Mouse (Mus musculus) left cerebral cortex, adult 11 months (tissue): ENCODE data around the gene Pou6f1.
"Not testable (repeated sequence)": the region's sequence is repeated elsewhere in the genome, so short reads cannot be mapped to it uniquely, and the experiment has no call there.

Experiments
- DNase-seq: peaks from one replicate; pipeline ENCODE4 v3.0.0; 2022; ENCODE audit warnings: low spot score

Gene Pou6f1

DNA sequence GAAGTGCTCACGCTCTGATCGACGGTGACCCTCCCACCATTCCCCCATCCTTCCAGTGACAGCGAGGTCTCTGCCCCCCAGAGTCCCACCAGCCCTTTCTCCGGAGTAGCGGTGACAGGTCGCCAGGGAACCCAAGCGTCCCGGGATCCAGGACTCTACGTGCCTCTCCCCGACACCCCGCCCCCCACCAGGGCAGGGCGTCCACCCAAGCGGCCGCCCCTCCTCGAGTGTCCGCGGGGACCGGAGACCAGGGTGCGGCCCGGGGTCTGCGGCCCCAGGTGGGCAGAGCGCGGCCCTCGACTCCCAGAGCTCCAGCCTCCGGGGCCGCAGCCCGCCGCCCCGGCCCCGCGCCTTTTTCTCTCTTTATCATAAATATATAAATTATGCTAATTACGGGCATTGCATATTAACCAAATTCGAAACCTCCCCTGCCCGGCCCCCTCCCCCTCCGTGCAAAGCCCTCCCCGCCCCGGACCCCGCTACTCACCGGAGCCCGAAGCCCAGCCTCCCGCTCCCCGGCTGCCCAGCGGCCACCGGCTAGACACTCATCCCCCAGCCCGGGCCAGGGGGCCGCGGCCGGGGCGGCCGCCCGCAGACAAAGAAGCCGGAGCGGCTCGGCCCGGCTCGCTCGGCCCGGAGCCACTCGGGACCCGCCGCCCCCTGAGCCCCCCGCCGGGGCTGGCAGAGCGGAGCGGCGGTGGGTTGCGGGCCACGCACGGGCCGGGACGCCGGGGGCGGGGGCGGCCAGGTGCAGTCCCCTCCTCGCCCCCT is at the start of gene Pou6f1:
TSS of gene Pou6f1 (minus strand) at position 709 of the 771 bp plus-strand sequence.
- DNase-seq, result peak; percentile 18

DNA sequence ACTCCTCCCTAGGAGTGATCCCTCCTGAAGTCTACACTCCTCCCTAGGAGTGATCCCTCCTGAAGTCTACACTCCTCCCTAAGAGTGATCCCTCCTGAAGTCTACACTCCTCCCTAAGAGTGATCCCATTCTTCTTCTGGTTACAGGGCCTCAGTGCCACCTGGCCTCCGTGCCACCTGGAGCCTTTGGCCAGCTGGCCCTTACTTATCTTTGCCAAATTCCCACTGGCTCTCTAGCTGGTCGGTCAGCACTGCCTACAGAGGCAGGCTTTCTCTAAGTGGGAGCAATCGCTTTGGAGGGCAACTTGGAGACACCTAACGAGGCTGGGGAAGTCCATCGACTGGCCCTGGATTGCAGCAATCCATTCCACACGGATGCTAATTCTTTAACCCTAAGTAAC is 46.4 kb upstream of the Pou6f1 start:
- DNase-seq, result no peak

DNA sequence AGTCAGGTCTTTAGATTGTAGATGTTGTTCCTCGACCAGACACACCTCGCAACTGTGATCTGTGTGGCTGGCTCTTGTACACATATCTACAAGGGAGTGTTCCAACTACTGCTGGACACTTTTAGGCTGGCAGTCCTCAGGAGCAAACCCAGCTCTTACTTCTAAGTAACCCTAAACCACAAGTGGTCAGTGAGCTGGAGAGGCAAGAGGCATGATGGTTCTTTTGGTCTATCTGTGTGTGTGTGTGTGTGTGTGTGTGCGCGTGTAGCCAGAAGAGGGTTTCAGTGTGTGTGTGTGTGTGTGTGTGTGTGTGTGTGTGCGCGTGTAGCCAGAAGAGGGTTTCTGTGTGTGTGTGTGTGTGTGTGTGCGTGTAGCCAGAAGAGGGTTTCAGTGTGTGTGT is 42.7 kb upstream of the Pou6f1 start:
- DNase-seq, result no peak

DNA sequence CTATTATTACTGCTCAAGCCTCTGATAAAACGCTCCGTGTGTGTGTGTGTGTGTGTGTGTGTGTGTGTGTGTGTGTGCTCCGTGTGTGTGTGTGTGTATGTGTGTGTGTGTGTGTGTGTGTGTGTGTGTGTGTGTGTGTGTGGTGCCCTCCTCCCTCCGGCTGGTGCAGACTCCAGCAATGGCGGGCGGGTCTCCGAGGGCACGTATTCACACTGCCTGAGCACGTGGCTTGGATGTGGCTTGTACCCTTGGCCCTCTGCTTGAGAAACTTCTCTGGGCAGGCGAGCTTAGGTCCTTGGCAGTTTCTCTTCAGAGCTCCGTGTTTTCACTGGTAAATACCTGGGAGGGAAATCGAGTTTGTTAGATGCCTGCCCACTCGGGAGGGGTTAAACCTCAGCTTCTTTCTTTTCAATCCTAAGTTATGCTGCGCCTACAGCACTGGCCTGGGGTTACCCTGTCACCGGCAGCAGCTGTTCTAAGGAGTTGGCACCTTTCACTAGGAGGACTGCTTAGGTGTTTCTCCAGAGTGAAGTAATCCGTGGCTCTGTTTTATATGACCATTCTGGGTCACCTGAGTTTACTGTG is 41.5 kb upstream of the Pou6f1 start:
- no peak for DNase-seq

DNA sequence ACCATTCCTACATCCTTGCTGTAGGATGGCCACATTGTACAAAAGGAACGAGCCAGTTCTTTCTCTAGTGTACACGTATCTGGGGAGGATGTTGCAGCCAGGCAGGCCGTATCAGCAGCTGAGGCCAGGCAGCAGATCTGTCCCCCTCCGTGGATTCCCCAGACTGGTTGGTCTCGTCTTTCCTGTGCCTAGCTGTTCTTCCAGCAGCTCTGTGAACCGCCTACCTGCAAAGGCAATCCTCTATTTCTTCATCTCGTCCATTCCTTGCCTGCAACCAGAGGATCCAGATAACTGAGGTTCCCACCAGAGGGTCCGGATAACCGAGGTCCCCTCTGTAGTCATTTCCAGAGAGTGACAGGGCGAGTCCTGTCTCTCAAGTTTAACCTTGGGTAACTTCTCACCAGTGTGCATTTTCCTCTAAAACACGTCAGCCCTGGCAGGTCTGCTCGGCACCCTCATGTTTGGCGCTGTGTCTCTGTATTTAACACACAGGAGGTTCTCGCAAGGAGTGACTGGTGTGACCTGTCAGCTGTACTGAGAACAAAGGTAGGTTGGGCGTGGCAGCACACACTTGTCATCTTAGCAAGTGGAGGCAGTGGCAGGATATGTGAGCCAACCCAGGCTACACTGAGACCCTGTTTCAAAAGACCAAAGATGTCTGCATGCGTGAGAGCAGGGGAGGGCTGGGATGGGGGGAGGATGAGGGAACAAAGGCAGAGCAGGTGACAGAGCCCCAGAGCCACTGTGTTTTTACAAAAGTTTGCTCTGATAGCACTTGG is 40.4 kb upstream of the Pou6f1 start:
- DNase-seq, result no peak

DNA sequence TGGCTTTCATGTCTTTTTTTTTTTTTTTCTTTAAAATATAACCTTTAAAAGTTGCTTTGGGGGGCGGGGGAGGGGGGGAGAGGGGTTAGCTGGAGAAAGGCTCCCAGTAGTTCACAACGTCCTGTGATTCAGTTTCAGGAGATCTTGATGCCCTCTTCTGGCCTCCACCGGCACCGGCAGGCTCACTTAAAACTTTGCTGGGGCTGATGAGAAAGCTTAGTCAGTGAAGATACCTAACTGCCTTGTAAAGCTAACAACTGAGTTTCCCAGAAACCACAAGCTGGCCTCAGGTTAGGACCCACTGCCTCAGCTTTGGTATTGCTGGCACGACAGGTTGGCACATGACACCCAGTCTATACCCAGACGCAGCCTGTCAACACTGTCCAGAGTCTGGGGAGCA is 37.9 kb upstream of the Pou6f1 start:
- no peak for DNase-seq

DNA sequence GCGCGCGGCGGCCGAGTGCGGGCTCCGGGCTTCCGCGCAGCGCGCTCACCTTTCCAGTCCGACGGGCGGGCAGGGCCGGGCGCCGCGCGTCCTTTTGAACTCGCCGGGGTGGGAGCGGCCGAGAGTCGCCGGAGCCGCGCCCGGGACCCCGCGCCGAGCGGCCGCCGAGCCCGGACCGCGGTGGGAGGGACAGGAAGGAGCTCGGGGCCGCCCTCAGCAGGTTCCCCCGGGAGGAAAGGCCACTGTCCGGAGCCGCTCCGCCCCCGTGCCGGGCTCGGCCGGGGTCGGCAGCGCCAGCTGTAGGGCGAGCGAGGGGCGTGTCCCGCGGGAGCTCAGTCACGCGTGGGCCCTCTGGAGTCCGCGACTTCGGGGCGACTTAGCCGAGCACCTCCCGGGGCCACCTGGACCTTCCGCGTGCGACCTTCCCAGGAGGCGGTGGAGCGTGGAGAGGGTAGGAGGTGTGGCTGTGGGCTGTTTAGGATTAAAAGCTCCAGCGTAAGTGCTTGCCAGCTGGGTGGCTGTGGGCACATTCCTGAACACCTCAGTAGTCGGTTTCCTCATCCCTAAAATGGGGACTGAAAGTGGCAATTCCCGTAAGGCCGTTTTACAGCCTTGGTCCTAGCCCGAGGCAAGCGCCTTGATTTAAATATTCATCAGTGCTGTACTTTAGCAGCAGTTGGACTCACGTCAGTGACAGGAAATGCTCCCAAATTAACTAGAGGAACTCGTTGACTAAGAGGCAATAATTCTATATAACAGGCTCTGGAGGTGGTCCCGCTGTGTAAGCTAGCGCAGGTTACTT is 37.1 kb upstream of the Pou6f1 start, which contains the start of gene Smagp:
TSS of gene Smagp (minus strand) at position 241 of the 802 bp plus-strand sequence.
- DNase-seq, result no peak

DNA sequence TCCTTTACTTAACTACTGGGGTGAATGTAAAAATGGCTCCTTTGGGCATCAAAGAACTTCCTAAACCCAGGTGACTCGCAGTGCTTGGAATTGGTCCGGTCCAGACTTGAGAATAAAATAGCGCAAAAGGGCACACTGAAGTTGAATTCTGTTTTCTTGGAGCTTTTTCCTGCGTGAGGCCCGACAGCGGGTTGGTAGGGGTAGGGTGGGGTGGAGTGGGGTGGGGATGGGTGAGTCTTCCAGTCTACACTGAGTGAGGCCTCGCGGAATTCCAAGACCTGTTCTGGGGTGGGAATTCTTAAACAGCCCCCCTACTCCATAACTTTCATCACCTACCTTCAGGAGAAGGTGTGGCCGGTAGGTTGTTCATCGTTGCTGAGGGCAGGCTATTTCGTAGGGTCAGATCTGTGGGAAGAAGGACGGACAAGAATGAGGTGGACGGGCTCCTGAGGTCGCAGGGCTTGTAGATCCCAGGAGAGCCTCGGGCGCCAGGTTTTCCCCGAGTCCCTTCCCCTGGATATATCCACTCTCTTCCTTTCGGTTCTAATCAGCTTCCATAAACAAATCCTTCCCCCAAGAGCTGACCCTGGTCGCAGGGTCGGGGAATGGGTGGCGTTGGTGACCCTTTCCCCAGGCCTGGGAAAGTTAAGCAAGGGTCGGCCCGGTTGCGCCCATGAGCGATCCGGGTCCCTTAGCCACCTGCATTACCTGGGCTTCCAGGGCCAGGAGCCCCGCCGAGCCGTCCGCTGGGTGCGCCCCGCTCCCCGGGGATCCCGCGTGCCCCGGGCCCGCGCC is 36.3 kb upstream of the Pou6f1 start:
- DNase-seq, result no peak

DNA sequence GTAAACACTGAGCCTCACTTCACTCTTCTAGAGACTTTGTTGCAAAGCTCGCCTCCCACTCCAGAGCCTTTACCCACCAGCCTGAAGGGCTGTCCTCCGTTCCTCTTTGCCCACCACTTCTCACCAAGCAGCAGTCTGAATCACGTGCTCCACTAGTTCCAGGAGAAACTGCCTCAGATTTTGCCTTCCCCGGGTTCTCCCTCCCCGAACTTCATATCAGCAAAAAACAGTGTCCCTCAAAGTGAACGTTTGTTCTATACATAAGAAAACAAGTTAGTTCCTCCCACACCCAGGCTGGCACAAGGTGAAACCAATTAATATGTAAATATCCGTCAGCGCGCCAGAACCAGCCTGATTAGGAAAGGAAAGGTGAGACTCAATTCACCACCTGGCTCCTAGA is 35.5 kb upstream of the Pou6f1 start:
- DNase-seq, result no peak

DNA sequence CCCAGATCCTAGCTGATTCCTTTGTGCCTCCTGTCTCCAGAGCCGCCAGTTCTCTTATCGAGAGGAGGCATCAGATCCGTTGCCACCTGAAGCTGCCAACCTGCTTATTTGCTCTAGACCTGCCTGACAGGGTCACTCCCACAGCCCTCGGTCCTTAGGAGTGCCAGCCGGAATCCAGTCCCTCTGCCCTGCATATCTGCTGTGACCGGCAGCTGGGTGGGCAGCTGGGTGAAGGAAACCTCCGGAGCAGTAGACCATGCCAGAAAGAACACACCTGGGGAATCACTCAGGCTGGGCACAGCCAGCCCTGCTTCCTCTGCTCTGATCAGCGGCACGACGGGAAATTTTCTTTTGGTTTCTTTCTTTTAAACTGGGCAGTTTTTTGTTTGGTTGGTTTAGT is 33.6 kb upstream of the Pou6f1 start:
- DNase-seq, result no peak

DNA sequence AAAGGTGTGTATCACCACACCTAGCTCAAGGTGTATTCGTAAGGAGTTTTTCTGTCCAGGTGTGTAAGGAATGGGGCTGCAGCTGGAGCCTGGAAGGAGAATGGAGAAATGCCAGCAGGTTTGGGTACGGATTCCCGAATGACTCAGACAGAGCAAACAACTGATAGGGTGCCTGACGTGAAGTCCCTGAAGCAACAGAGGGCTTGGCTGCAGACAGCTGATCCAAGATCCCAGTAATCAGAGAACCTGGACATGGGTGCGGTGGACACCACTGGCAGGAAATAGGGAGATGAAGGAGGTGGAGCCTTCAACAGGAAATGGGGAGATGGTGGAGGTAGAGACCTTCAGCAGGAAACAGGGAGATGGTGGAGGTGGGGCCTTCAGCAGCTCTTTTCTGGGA is 32.5 kb upstream of the Pou6f1 start:
- no peak for DNase-seq

DNA sequence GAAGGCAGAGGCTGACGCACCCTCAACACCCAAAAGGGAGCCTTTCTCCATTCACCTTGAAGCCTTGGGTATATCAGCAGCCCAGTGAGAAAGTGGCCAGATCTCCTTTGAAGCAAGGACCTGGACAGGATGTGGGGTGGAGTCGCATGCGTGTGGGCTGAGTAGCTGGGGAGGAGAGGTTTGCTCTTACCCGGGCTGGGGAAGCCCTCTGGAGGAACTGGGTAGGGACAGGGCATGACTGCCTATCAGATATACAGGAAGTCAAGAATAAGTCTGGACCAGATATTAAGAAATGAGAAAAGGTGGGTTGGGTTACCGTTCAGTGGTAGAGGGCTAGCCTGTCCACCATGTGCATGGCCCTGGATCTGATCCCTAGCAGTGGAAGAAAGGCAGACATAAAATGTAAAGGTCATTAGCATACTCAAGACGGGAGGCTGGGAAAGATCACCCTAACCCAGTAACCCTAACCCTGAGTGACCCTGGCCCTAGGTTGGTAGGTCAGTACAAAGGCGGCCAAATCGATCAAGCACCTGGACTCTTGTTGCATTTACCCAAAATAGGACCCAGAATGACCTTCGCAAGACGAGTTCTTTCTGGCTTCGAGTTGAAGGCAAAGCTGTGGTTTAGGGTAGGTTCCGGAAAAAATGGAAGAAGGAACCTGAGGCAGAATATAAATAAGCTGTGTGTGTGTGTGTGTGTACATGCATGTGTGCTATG is 31.8 kb upstream of the Pou6f1 start:
- DNase-seq, result no peak

DNA sequence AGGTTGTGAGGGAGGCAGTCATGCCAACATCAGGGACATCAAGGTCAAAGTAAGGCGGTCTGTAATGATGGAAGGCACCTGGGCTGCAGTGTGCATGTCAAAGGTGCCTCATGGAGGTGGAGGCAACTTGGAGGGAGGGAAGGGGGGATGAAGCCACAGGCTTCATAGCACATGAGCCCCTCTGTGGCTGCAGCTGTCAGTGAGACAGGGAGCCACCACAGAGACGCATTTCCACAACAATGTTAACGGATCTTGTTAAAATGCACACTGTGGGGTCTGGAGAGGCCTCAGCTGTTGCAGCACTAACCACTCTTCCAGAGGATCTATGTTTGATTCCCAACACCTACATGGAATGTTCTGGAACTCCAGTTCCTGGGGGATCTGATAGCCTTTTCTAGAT is 30.3 kb upstream of the Pou6f1 start:
- DNase-seq, result no peak

DNA sequence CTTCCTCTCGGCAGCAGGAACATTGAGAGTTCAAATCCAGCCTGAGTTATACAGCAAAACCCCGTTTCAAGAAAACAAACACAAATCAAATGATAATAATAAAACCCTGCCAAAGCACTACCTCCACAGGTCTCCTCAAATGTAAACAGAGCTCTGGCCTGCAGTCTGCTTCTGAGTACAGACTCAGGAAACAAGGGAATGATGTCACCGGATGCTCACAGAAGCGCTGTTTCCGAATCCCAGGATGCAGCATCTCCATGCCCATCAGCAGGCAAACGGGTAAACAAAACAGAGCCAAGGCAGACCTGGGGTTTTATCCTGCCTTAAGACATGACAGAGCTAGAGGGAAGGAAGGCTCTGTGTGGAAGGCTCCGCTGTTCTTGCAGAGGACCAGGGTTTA is 29.0 kb upstream of the Pou6f1 start:
- DNase-seq, result no peak

DNA sequence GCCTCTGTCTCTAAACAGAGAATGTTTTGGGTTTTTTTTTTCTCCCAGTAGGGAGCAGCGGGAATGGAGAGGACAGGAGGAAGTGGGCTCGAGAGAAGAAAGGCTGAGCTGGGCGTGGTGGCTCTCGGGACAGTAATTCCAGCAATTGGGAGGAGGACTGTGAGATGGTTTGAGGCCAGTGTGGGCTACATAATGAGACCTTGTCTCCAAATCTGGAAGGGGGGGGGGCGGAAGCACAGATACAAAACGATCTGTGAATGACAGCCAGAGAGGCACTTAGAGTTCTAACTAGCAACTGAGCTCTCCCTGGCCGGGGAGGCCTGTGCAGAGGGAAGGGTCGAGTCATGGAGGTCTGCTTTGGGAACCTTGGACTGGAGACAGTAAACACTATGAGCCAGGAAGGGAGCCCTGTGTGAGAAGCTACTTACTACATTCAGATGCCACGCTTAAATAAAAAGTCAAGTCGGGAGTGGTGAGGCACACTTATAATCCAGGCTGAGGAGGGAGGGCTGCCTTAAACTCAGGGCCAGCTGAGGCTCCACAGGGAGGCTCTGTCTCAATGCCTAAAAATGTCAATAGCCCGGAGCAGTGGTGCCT is 28.1 kb upstream of the Pou6f1 start:
- DNase-seq, result no peak

DNA sequence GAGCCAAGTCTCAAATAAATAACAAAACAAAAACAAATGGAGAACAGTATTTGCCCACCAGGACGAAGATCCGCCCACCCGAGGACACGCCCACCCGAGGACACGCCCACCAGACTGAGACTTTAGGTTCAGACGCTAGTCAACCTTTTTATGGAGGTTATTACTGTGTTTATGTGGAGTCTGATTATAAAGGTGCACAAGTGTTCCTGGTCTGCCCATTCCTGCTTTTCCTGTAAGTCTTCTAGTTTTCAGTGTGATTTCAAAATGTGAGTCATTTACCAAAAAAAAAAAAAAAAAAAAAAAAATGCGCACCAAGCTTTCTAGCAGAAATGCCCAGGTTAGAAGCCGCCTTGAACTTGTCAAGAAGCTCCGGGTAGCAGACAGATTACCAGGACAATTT is 27.5 kb upstream of the Pou6f1 start:
- no peak for DNase-seq

DNA sequence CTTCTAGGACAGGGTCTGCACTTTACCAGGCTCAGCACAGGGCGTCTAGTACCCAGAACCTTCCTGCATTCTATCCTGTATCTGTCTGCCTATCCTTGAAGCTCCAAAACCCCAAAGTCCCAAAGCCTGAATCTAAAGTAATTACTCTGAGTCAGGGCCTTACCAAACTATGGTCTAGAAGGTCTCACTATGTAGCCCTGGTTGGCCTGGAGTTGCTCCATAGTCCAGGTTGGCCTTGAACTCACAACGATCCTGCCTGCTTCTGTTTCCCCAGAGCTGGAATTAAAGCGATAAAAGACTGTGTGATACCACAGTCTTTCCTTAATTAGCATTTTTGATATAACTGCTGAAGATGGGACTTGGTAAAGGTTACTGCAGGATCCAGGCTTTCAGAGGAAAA is 24.7 kb upstream of the Pou6f1 start:
- no peak for DNase-seq

DNA sequence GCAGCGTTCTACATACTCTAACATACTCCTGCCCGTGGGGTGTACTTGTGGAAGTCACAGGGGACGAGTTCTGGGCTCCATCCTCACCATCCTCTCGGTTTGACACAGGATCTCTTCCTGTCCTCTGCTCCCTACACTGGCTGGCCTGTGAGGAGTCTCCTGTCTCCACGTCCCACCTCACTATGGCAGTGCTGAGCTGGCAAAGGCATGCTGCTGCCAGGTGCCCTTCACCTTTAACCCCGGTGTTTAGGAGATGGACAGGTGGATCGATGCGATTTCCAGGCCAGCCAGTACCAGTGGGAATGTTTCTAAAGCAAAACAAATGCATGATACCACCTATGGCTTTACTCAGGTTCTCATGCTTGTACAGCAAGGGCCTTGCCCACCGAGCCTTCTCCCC is 24.0 kb upstream of the Pou6f1 start:
- DNase-seq, result no peak

DNA sequence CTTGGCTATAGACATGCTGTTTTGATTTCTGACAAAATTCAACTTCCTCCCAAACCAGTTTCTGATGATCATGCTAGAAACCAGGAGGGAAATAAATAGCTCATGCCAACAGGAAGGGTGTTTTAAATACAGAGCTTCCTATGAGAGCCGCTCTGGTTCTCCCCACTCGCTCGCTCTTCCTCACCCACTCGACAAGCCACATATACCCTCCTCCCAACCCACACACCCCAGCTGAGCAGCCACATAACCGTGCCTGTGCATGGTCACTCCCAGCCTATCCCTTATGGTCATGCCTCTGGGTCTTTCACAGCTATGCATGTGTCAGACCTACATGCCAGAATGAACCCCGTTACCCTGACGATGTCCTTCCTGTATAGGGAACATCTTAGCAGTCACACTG is 22.4 kb upstream of the Pou6f1 start:
- DNase-seq, result no peak

DNA sequence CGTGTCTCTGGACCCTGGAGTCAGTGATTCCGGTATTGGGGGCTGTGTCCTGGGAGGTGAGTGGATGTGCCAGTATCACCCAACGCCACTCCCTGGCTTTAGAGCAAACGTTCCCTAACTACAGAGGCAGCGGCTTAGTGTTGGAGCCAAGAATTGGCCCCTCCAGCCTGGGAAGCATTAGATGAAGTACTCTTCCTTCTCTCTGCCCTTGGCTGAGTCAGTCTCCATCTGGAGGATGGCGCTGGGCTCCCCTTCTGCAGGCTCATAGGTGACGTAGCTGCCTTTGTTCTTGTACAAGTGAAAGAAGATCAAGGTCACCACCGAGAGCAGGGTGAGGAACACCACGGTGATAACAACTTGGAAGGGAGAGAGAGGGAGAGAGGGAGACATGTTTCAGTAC is 21.9 kb upstream of the Pou6f1 start:
- DNase-seq, result not testable (repeated sequence)
